Mouse (Mus musculus): ENCODE measurements around the gene Txnrd1.

- TF ChIP-seq CTCF (IDR thresholded peaks at IDR 0.05; ENCODE audit: low read depth) (no peak), EP300 (IDR thresholded peaks at IDR 0.05; ENCODE audit: low read depth) (no peak)
These were observed 35.3 kb upstream of the Txnrd1 start for GRCm38 (mm10) chr10:82798312-82798933.

Measured in heart, postnatal 0 days (tissue).